Mouse (Mus musculus): ENCODE measurements at regions not wholly inside any gene's neighbourhood (a gene's known extent, or its start where the extent isn't known, plus 50 kb on each side); places are given as distances from the start of the nearest gene placed in this dataset.
"Not testable (repeated sequence)": the region's sequence is repeated elsewhere in the genome, so short reads cannot be mapped to it uniquely, and the experiment has no call there.

DNA sequence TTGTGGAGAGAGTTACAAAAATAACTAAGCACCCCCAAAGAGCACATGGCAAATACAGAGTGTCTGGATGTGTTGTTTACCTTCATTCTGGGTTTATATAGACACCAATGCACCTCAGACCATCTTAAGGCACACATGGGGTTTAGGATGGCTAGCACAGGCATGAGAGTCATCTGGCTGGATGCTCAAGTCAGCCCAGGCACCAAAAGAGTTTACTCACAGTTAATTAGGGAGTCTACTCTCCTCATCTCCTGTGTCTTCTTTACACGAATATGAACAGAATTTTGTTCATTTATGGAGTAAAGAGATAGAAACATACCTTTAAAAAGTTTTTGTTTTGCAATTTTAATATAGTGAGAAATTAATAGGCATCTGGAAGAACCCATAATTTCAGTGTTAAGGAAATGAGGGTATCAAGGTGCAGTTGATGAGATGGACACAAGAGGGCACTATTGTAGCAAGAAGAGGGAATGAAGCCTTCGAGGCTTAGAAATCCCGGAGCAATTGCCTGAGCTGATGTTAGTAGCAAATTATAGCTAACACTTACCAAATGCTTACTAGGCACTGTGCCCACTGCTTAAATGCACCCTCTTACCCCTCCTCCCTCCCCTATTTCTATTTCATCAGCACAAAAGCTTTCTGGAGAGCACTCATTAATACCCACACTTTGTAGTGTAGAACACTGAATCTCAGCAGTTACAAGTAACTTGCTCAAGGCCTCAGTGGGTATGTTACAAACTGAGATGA, 174.6 kb downstream of the Eepd1 start:
- in situ Hi-C loops (cut with MboI, MseI): loop anchor here (25.0 kb wide), 1 partner anchor 1131 kb away; no protein-coding TSS in a partner anchor

DNA sequence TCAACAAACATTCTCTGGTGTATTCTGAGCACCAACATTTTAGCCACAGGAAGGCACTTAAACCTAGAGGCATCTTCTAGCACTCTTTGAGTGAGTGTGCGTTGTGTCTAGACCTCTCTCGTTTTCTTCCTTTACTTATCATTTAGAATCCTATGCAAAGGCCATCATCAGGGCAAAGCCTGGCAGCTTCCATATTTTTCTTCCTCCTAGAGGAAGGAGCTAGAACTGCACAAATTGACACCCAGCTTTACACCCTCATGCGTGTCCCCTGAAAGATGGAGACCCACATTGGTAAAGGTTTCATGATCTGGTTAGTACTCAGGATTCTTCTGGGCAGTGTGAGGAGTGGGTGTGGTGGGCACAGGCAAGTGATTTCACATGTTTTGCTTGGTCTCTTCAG, 175.2 kb downstream of the Eepd1 start:
- in situ Hi-C loops (cut with MboI, MseI): loop anchor here (25.0 kb wide), 1 partner anchor 1131 kb away; no protein-coding TSS in a partner anchor

DNA sequence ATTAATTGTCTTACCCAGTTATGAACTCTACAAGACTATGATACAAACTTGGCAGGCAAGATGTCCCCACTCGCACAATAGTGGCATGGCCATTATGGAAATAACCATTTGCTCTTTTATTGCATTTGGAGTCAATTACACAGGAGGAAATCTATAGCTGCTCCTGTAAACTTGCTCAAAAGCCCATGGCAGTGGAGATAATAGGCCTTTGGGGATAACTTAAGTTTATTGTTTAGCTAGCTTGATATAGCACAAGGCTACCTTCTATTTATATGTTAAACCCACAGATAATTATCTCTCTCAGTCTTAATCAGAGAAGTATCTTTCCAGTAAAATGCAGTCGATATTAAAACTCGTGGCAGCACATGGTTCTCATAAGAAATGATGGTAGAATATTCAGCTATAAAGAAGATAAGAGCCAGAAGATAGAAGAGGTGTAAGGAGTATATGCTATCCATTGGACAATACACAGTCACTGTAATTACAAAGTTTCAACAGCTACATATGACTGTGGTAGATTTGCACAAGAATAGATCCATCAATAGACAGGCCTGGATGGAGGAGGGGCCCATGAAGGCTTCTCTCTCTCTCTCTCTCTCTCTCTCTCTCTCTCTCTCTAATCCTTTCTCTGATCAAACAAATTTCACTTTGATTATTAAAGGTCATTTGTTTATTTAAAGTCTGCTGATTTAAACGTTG, 202.4 kb downstream of the Eepd1 start:
- in situ Hi-C loops (cut with MboI, MseI): no loop called here

DNA sequence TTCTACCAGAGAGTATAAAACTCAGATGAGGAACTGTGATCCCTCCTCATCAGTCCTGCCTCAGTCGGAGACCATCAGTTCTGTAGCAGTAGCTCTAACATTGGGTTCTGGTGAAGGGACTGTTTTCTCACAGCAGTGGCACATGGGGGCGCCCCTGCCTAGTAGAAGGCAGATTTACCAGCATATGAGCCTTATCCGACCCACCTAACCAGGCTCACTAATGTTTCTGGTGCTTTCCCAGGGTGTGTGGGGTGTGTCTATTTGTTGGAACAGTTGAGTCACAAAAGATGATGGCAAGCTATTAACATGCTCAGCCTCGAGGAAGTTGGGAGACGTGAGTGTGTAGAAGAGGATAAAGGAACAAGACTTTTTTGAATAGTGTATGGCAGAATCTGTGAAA, 212.3 kb downstream of the Eepd1 start:
- in situ Hi-C loops (cut with MboI, MseI): no loop called here

DNA sequence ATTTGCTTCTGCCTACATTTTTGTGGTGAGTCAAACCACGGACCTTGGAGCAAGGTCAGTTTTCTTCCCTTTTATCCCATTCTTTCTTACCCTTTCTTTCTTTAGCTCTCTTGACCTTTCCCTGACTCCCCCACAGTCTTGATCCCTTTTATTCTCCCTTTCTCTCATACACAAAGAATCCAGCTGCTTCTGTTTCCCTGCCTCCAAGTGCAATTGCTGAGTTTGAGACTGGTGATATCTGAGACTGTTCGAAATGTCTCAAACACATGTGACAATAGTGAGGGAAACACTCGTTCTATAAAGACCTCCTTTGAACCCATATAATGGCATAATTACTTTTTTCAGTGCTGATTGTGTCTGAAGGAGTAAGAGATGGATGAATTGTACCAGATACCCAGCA, 213.7 kb downstream of the Eepd1 start:
- in situ Hi-C loops (cut with MboI, MseI): no loop called here

DNA sequence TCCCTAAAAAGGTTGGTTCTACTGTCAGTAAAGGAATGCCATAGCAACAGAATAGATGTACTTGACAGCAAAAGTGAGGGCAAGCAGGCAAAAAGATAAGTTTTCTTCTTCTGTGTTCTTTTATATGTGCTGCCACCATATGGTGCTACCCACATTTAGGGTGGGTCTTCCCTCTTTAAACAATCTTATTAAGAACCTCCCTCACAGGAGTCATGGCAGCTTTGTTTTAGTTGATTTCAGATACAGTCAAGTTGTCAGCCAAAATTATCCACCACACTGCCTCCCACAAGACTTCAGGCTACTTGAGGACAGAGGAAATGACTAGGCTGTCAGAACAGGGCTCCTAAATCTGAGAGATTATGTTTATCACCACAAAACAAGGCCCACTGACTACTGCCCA, 232.3 kb downstream of the Eepd1 start:
- in situ Hi-C loops (cut with MboI, MseI): no loop called here

DNA sequence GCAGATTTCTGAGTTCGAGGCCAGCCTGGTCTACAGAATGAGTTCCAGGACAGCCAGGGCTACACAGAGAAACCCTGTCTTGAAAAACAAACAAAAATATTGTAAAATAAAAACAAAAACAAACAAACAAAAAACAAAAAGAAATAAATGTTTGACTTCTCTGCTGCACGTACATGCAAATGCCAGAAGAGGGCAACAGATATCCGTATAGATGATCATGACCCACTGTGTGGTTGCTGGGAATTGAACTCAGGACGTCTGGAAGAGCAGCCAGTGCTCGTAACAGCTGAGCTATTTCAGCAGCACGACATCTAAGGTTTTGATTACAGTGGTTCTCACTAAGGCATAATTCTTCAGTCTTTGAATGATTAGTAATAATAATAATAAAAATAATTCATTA, 262.8 kb downstream of the Eepd1 start:
- in situ Hi-C loops (cut with MboI, MseI): no loop called here

DNA sequence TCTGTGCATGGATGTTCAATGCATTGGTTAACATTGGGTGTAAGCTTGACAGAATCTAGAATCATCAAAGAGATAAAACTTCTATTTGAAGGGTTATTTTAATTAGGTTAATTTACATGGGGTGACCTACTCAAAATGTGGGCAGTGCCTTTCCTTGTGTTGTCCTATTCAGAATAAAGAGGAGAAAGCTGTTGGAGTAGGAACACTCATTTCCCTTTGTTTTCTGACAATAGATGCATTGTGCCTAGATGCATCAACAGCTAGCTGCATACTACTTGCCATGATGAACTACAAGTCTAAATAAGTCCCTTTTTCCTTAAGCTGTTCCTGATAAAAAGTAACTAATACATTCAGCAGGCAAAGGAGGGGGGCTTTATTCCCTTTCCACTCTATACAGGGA, 269.8 kb downstream of the Eepd1 start:
- in situ Hi-C loops (cut with MboI, MseI): no loop called here

DNA sequence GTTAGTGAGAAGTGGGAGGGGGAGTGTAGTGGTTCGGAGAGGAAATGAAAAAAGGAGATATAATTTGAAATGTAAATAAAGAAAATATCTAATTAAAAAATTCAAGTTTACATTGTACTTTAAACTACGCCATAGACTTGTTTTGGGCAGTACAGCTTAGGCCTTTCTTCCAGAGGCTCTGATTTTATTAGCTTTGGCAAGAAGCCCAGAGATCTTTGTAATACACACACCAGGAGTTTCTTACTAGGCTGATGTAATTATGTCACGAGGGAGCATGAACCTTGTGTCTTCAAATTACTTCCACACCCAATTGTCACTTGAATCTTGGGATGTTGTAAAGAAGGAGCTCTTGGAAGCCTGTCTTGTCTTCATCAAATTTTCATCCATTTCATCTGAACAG, 292.6 kb downstream of the Eepd1 start:
- in situ Hi-C loops (cut with MboI, MseI): no loop called here

DNA sequence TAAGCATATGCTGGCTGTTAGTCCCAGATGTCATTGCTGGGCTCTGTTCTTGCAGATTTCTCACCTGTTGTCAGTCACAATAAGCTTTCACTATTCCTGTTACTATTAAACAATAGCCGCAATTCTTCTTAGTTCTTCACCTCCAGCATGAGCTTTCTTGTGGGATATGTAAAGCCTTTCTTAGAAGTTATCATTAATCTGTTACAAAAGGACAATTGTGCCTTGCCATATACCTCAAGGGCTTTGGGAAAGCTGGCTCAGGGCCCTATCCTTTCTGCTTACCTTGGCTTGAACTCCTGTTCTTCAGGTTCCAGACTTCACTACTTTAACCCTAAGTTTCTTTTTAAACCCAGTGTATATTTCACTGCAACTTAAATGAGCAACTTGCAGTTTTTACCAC, 301.3 kb downstream of the Eepd1 start:
- in situ Hi-C loops (cut with MboI, MseI): no loop called here

DNA sequence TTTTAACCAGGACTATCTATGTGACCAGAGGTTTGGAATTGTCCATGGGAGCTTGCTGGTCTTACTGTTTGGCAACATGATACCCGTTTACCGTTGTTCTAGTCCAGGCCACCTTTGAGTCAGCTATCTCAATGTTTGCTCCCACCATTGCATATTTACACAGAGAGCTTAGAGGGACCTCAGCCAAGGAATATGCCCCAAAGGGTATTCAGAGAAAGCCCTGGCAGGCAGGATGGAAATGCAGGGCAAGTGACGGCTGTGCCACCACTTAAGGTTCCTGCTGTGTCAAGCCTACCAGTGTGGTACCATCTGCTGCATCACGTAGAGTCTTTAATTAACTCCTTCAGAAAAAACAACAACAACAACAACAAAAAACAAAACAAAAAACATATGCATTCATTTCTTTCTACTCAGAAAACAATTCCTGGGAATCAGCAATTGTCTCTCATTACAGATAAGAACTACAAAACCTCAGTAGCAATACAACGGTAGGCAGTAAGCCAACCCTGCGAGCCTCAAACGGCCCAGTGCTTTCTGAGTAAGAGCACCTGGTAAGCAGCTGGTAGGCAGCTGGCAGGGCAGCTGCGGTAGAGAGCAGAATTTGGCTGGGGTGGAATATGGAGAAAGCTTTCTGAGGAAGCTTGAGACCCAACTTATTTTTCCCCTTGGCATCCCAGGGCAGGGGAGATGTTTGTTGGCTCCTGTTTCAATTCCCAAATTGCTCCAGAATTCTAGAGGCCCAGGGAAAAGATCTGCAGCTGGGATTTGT, 314.0 kb downstream of the Eepd1 start:
- in situ Hi-C loops (cut with MboI, MseI): no loop called here

DNA sequence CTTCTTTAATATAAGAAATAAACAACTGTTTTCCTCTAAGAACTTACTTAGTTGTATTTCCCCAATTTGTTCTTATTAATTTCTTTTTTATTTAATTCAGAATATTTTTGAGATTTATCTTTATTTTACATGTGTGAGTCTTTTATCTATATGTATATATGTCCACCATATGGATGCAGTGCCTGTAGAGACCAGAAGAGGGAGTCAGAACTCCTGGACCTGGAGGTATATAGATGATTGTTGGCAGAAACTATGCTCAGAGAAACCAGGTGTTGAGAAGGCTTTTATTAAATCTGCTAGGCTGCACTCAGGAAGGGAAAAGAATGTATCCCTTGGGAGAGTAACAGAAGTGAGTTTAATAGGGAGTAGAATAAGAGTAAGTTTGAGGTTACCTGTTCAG, 328.2 kb downstream of the Eepd1 start:
- in situ Hi-C loops (cut with MboI, MseI): no loop called here

DNA sequence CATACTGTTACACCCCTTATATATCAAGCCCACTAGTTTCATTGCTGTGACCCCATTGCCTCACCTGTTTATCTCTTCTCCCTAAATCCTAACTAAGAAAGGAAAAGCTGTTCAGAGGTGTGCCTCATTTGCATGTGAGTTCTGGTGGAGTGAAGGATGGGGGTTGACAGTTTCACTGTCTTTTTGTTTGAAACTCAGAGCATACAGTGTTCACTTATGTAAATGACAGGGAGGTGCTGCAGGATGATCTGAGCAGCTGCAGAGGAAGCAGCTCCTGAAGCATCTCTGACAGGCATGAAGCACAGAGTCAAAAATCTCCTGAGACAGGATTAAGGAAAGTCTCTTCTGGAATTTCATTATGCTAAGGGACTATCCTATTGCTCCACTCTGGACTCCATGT, 351.9 kb downstream of the Eepd1 start:
- in situ Hi-C loops (cut with MboI, MseI): no loop called here

DNA sequence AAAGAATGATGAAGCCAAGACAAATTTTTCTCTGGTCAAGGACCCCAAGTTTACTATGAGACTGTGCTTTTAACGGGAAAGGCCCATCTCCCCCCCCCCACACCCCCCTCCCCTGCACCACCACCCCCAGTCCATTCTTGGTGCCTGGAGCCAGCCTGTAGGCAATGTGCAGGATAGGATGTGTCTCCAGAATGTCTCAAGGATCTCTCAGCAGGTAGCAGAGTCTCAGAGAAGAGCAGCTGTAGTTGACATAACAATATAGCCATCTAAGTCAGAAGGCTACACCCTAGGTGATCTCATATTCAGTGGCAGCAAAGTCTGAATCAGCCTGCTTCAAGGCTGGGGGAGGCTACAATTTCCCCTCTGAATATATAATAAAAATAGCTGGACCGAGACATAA, 368.6 kb downstream of the Eepd1 start:
- in situ Hi-C loops (cut with MboI, MseI): not testable (repeated sequence)

DNA sequence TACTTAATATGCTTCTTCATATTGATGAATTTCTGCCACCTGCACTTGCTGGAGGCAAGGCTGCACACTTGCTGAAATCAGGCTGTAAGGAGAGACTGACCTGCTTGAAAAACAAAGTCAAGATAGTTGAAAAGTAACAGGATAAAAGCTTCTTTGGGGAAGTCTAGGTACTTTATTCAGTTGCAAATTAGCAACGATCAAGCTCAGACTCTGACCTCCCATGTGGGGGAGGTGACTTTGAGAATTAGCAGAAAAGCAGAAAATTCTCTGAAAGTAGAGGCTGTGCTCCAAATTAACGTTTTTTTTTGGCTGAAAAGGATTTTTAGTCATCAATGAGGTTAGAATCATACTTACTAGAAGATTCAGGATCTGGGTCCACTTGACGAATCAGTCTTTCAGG, 369.3 kb downstream of the Eepd1 start:
- in situ Hi-C loops (cut with MboI, MseI): not testable (repeated sequence)

DNA sequence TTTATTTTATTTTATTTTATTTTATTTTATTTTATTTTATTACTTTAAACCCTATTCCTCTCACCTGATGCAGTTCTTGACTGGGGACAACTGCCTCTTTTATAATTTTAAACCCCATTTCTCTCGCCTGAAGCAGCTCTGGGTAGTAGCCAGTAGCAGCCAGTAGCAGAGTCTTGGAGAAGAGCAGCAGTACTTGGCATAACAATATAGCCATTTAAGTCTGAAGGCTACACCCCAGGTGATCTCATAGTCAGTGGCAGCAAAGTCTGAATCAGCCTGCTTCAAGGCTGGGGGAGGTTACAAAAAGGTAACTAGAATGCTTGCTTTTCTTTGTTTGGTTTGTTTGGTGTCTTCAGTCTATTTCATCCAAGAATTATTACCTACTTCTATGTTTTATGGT, 373.2 kb downstream of the Eepd1 start:
- in situ Hi-C loops (cut with MboI, MseI): no loop called here

DNA sequence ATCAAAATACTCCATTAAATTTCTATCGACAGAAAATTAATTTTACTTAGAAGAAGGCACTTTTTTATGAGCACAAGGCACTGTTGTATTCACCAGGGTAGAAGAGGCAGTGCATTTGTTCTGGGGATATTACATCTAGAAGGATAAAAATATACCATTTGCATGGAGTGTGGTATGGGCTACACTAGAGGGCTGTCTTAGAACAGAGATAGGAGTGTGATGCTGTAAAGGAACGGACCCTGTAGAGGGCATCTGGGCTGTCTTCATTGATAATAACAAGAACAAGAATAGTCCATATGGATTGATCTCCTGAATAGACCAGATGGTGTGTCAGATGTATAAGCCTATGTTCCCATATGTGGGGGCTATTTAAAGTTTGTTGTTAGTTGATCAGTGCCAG, 388.9 kb downstream of the Eepd1 start:
- in situ Hi-C loops (cut with MboI, MseI): loop anchor here (10.0 kb wide), 1 partner anchor 45 kb away; no protein-coding TSS in a partner anchor

DNA sequence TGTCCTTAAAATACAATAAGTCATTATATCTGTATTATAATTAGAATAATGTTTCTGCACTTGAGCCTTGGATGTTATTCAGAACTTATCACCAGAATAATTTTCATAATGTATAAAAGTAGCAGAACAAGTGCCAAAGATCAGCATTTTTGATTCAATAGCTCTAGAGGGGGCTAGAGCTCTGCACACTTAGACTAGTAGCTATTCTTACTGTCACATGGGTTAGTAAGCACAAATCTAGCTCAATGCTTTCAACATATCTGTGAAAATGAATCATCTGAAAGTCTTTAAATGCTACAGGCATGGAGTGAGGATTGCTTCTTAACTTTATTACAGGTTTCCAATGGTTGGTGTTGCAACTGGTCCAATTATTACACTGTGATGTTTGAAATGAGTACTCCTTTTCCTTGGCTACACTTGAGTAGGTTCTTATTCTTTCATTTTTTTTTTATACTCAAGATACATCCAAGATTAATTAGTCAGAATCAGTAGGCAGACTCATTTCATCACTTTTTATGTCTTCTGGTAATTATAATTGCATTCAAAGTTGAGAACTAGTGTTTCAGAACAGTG, 415.1 kb downstream of the Eepd1 start:
- in situ Hi-C loops (cut with MboI, MseI): no loop called here
